24 mouse cellular contexts compared by ENCODE assay signal in genomic region chr15:25859469-25859868, GRCm38 (mm10). TPM values are rescaled to one million over a fixed set of nuclear protein-coding genes. Genes with fewer than 3 reads are reported as not detected.
A peak's percentile ranks its signal among the peaks of the same experiment; 100 is the strongest.
DNase-seq lines count a peak whose midpoint lies in the region; ATAC-seq and TF ChIP-seq lines count a peak whose summit lies in the region.
"Had no signal": no experiment of that assay in that cellular context is flagged by ENCODE, and none has a peak within 500 bp of the region (broad histone marks: within the 10 kb centered on the region; RNA-seq: fewer than 3 reads in every experiment).

No protein-coding gene starts in this region.

- H3K79me3 ChIP-seq in C2C12 (ENCODE audit: low read depth), result peaks cover 3% of the 10 kb centered on the region

- no peaks in the 10 kb centered on the region for H3K36me3 ChIP-seq in liver, adult 2 months (ENCODE audit: control insufficient read depth, insufficient read depth, low read length)
- no peaks in the 10 kb centered on the region for H3K36me3 ChIP-seq in liver, embryonic 11.5 days (ENCODE audit: control insufficient read depth, insufficient read depth, low read length)
- no peaks in the 10 kb centered on the region for H3K36me3 ChIP-seq in C2C12 (ENCODE audit: control insufficient read depth, insufficient read depth)
- no peaks in the 10 kb centered on the region for H3K36me3 ChIP-seq in heart, embryonic 11.5 days (ENCODE audit: control insufficient read depth, insufficient read depth, low read length)
- H3K36me3 ChIP-seq: embryonic facial prominence, embryonic 12.5 days; embryonic facial prominence, embryonic 15.5 days; forebrain, embryonic 15.5 days; heart, embryonic 12.5 days; heart, embryonic 15.5 days had no signal

- H3K79me2 ChIP-seq in liver, adult 2 months (ENCODE audit: control insufficient read depth, insufficient read depth, low read length), result no peaks in the 10 kb centered on the region
- H3K79me2 ChIP-seq in C2C12 (ENCODE audit: control insufficient read depth, insufficient read depth), result peaks cover 78% of the 10 kb centered on the region

- DNase-seq in liver, adult 2 months (ENCODE audit: extremely low read depth, low read depth, low spot score), result peak; percentile 67
- no peak for DNase-seq in liver, embryonic 11.5 days (ENCODE audit: low spot score)
- no peak for DNase-seq in cerebellum, postnatal 36 days
- DNase-seq: adrenal gland, postnatal 14 days; cerebellum, adult 11-12 months; cerebellum, adult 8-10 months; cerebellum, postnatal 10 days; gastrocnemius, postnatal 10 days; gastrocnemius, postnatal 36 days; heart, adult 11 months; heart, postnatal 10 days; heart, postnatal 36 days had no signal

- no peaks in the 10 kb centered on the region for H3K9me3 ChIP-seq in liver, embryonic 11.5 days (ENCODE audit: control insufficient read depth, low read length)
- H3K9me3 ChIP-seq in heart, embryonic 11.5 days (replicated peaks; ENCODE audit: control insufficient read depth, low read length), result no peaks in the 10 kb centered on the region
- H3K9me3 ChIP-seq: embryonic facial prominence, embryonic 12.5 days; embryonic facial prominence, embryonic 15.5 days; forebrain, embryonic 15.5 days; heart, embryonic 12.5 days; heart, embryonic 15.5 days had no signal

- 26% methylated on average over 3 of the region's 3 CpGs for WGBS in liver, adult 2 months
- WGBS in liver, embryonic 11.5 days, result 54% methylated on average over 3 of the region's 3 CpGs
- WGBS in heart, embryonic 11.5 days (ENCODE audit: insufficient replicate concordance), result 61% methylated on average over 3 of the region's 3 CpGs

- no peaks in the 10 kb centered on the region for H3K27me3 ChIP-seq in liver, adult 2 months (ENCODE audit: control insufficient read depth, insufficient read depth, low read length)
- no peaks in the 10 kb centered on the region for H3K27me3 ChIP-seq in liver, embryonic 11.5 days (replicated peaks; ENCODE audit: control insufficient read depth, insufficient read depth, low read length)
- H3K27me3 ChIP-seq in C2C12 (ENCODE audit: control insufficient read depth, insufficient read depth, insufficient read length), result no peaks in the 10 kb centered on the region
- no peaks in the 10 kb centered on the region for H3K27me3 ChIP-seq in heart, embryonic 11.5 days (ENCODE audit: control insufficient read depth, insufficient read depth, low read length)
- H3K27me3 ChIP-seq: embryonic facial prominence, embryonic 12.5 days; embryonic facial prominence, embryonic 15.5 days; forebrain, embryonic 15.5 days; heart, embryonic 12.5 days; heart, embryonic 15.5 days had no signal

- peaks cover 3% of the 10 kb centered on the region; the same call in 1 of the 2 replicates for H3K4me1 ChIP-seq in liver, adult 2 months (ENCODE audit: control insufficient read depth, insufficient read depth, low read length)
- no peaks in the 10 kb centered on the region for H3K4me1 ChIP-seq in liver, embryonic 11.5 days (replicated peaks; ENCODE audit: control insufficient read depth, insufficient read depth, low read length)
- no peaks in the 10 kb centered on the region for H3K4me1 ChIP-seq in heart, embryonic 11.5 days (ENCODE audit: control insufficient read depth, insufficient read depth, low read length)
- H3K4me1 ChIP-seq: forebrain, embryonic 15.5 days had no signal

- ATAC-seq in liver, embryonic 11.5 days (replicated peaks; ENCODE audit: low FRiP score), result no peak
- ATAC-seq in granulocyte monocyte progenitor cell, adult 5-6 weeks (replicated peaks; ENCODE audit: poor library complexity, severe bottlenecking), result peak; percentile 78
- peak; percentile 64 for ATAC-seq in monocyte, adult 5-6 weeks (replicated peaks; ENCODE audit: insufficient number of reproducible peaks, low FRiP score, low TSS enrichment, poor library complexity, severe bottlenecking)
- no peak for ATAC-seq in inflammation-experienced regulatory T-cells, adult 6 months
- no peak for ATAC-seq in heart, embryonic 11.5 days (replicated peaks; ENCODE audit: insufficient number of reproducible peaks, low FRiP score, low TSS enrichment)
- ATAC-seq: forebrain, embryonic 15.5 days; hindbrain, postnatal 0 days had no signal

- no peak overlapping the region for H3K4me2 ChIP-seq in liver, embryonic 11.5 days
- H3K4me2 ChIP-seq in heart, embryonic 11.5 days, result no peak overlapping the region
- H3K4me2 ChIP-seq: embryonic facial prominence, embryonic 12.5 days; embryonic facial prominence, embryonic 15.5 days; forebrain, embryonic 15.5 days; heart, embryonic 12.5 days; heart, embryonic 15.5 days; hindbrain, embryonic 14.5 days had no signal

- H3K4me3 ChIP-seq in liver, adult 2 months (ENCODE audit: insufficient read depth, low read depth, low read length), result no peak overlapping the region
- no peak overlapping the region for H3K4me3 ChIP-seq in liver, embryonic 11.5 days (ENCODE audit: low read depth, low read length)
- H3K4me3 ChIP-seq in C2C12 (ENCODE audit: insufficient read depth, poor library complexity, severe bottlenecking), result no peak overlapping the region
- no peak overlapping the region for H3K4me3 ChIP-seq in heart, embryonic 11.5 days (ENCODE audit: low read depth, low read length)
- H3K4me3 ChIP-seq: embryonic facial prominence, embryonic 12.5 days; embryonic facial prominence, embryonic 15.5 days; forebrain, embryonic 15.5 days; heart, embryonic 12.5 days; heart, embryonic 15.5 days had no signal

- H3K27ac ChIP-seq in liver, adult 2 months (replicated peaks; ENCODE audit: insufficient read depth, low read depth, low read length), result no peak overlapping the region
- no peak overlapping the region for H3K27ac ChIP-seq in liver, embryonic 11.5 days (ENCODE audit: low read depth, low read length)
- no peak overlapping the region for H3K27ac ChIP-seq in heart, embryonic 11.5 days (ENCODE audit: low read depth, low read length)
- H3K27ac ChIP-seq: embryonic facial prominence, embryonic 12.5 days; embryonic facial prominence, embryonic 15.5 days; forebrain, embryonic 15.5 days; heart, embryonic 15.5 days; hindbrain, embryonic 14.5 days; hindbrain, postnatal 0 days had no signal

- TF ChIP-seq POLR2A in liver, adult 2 months (IDR thresholded peaks at IDR 0.05; ENCODE audit: extremely low read depth, insufficient read depth, low read length), result no peak

- TF ChIP-seq CTCF in liver, adult 2 months (IDR thresholded peaks at IDR 0.05; ENCODE audit: low read depth, low read length), result no peak
- no peak for TF ChIP-seq CTCF in C2C12 (IDR thresholded peaks at IDR 0.05; ENCODE audit: control insufficient read depth, insufficient read depth, insufficient read length)

- no peak overlapping the region for H3ac ChIP-seq in C2C12 (ENCODE audit: control insufficient read depth, insufficient read length, low read depth)

- H3K9ac ChIP-seq in liver, adult 2 months (ENCODE audit: low read depth, low read length), result no peak overlapping the region
- no peak overlapping the region for H3K9ac ChIP-seq in liver, embryonic 11.5 days (ENCODE audit: low read depth, low read length)
- H3K9ac ChIP-seq in heart, embryonic 11.5 days (ENCODE audit: low read depth, low read length), result no peak overlapping the region
- H3K9ac ChIP-seq: embryonic facial prominence, embryonic 12.5 days; embryonic facial prominence, embryonic 15.5 days; forebrain, embryonic 15.5 days; heart, embryonic 12.5 days; heart, embryonic 15.5 days; hindbrain, embryonic 14.5 days had no signal

TF ChIP-seq in C2C12, 6 proteins besides CTCF, POLR2A, EP300 and RAD21:
- TF ChIP-seq MYOG (IDR thresholded peaks at IDR 0.05; ENCODE audit: control insufficient read depth, extremely low read depth, insufficient read length) (no peak), MAX (IDR thresholded peaks at IDR 0.05) (no peak), MYOD1 (IDR thresholded peaks at IDR 0.05; ENCODE audit: control insufficient read depth, insufficient read length, low read depth) (no peak), FOSL1 (IDR thresholded peaks at IDR 0.05; ENCODE audit: insufficient read depth, low read length, poor library complexity, severe bottlenecking) (no peak), USF1 (IDR thresholded peaks at IDR 0.05; ENCODE audit: low read depth) (no peak), CEBPB (IDR thresholded peaks at IDR 0.05; ENCODE audit: low read depth) (peak; percentile 7)

RNA-seq across cellular contexts. Expression of gene Retreg1, which starts 16.5 kb away (rescaled TPM):
- 176 and 192 TPM in 2 replicates for total RNA-seq in liver, adult 2 months (2014; rRNA removed)
- 16.1 and 19.5 TPM in 2 replicates for polyA plus RNA-seq in liver, adult 2 months (2012; rRNA removed)
- polyA plus RNA-seq in liver, embryonic 11.5 days (2014; fragmentation: Nextera tagmentation; extraction: Ambion mirVana), result 1.2 and 1.3 TPM in 2 replicates
- polyA plus RNA-seq in C2C12 (2012; fragmentation: generic; extraction: Trizol), result 32.8 TPM
- total RNA-seq in granulocyte monocyte progenitor cell, adult 5-6 weeks (2014; fragmentation: Nextera tagmentation), result 15.5 and 23.1 TPM in 2 replicates
- total RNA-seq in granulocyte monocyte progenitor cell, adult 5-6 weeks (2017), result 30.4 and 37.6 TPM in 2 replicates
- total RNA-seq in monocyte, adult 5-6 weeks (2017), result 90.8 to 132 TPM (median 114 TPM) in 3 replicates
- 10 to 100 TPM; 53.0 to 73.2 (median 58.3) TPM for polyA plus RNA-seq in inflammation-experienced regulatory T-cells, adult 6 months (2017; shearing (Covaris generic))
- 47.2 and 48.4 TPM in 2 replicates for polyA plus RNA-seq in heart, embryonic 11.5 days (2014; fragmentation: Nextera tagmentation; extraction: Ambion mirVana)

Comparison
In these comparisons a context has a peak if more than half of its experiments do, and no peak if none do; other contexts are left out.
1. ATAC-seq: peak in granulocyte monocyte progenitor cell, adult 5-6 weeks (single experiment) and monocyte, adult 5-6 weeks (single experiment); none in liver, embryonic 11.5 days (single experiment), inflammation-experienced regulatory T-cells, adult 6 months (single experiment) and heart, embryonic 11.5 days (single experiment).